Mouse (Mus musculus) hindbrain, embryonic 10.5 days (tissue): ENCODE data around the gene Xpo4. TPM values are rescaled to one million over a fixed set of nuclear protein-coding genes. Genes with fewer than 3 reads are reported as not detected.
A peak's percentile ranks its signal among the peaks of the same experiment; 100 is the strongest.

Experiments
- DNase-seq: peaks from one replicate; pipeline ENCODE4 v3.0.0-alpha.2; 2017; ENCODE audit warnings: low spot score
- H3K27ac ChIP-seq: fragments of 300-500 bp; sonication (generic); 2 replicates; pipeline ENCODE4 v1.5.1; 2016; ENCODE audit warnings: mild to moderate bottlenecking, moderate library complexity
- H3K27me3 ChIP-seq: fragments of 300-500 bp; sonication (generic); 2 replicates; pipeline ENCODE4 v1.6.1; 2016; ENCODE audit warnings: mild to moderate bottlenecking; ENCODE audit not compliant: poor library complexity, insufficient read depth, severe bottlenecking
- H3K36me3 ChIP-seq: fragments of 300-500 bp; sonication (generic); 2 replicates; pipeline ENCODE4 v1.6.1; 2016; ENCODE audit warnings: mild to moderate bottlenecking, moderate library complexity
- H3K4me1 ChIP-seq: fragments of 300-500 bp; sonication (generic); replicated peaks from 2 replicates; pipeline ENCODE4 v1.6.1; 2016; ENCODE audit warnings: mild to moderate bottlenecking
- H3K4me3 ChIP-seq: fragments of 300-500 bp; sonication (generic); 2 replicates; pipeline ENCODE4 v1.5.1; 2016; ENCODE audit warnings: mild to moderate bottlenecking, moderate library complexity
- H3K9me3 ChIP-seq: fragments of 300-500 bp; sonication (generic); 2 replicates; pipeline ENCODE4 v1.6.1; 2016; ENCODE audit warnings: mild to moderate bottlenecking, moderate library complexity
- WGBS: fragments of 180-500 bp; shearing (Covaris S2); methylation state at CpG from one replicate; pipeline ENCODE4 v1.1.7; 2016; 5-methylcytosine and 5-hydroxymethylcytosine counted together
- polyA plus RNA-seq: library from polyadenylated mRNA; unstranded; fragments of >200 nt; fragmentation: Nextera tagmentation; extraction: Ambion mirVana; gene quantifications from 2 replicates; pipeline ENCODE4 v1.2.1, GENCODE M21; 2016

The Xpo4 gene
- polyA plus RNA-seq, 1 experiment from 2014 or later, result 23.1 TPM

- no peak for DNase-seq
- Histone ChIP-seq H3K27ac (no peak overlapping the region), H3K36me3 (peaks cover 38% of the 10 kb centered on the region)
These were observed 90.2 kb downstream of the Xpo4 start for GRCm38 (mm10) chr14:57574792-57575587.

GRCm38 (mm10) chr14:57571155-57572133 is 93.8 kb downstream of the Xpo4 start, which contains the start of gene Eef1akmt1:
TSS of gene Eef1akmt1 (minus strand) at chr14:57571612.
- peak; percentile 96 for DNase-seq
- 11% methylated on average over 35 of the region's 35 CpGs for WGBS
- Histone ChIP-seq H3K4me1 (peaks cover 6% of the 10 kb centered on the region; the same call in 1 of the 2 replicates), H3K27ac (peak within 1 kb of the TSS; percentile 90), H3K9me3 (0 out of 2 replicates have a peak, but pooled peaks cover 3% of the 10 kb centered on the region), H3K4me3 (peak within 1 kb of the TSS; percentile 71), H3K27me3 (no peaks in the 10 kb centered on the region), H3K36me3 (peaks cover 12% of the 10 kb centered on the region)

More at GRCm38 (mm10) chr14:57574792-57575587, 90.2 kb downstream of the Xpo4 start:
- Histone ChIP-seq H3K4me1 (peaks cover 6% of the 10 kb centered on the region; the same call in 1 of the 2 replicates), H3K27me3 (no peaks in the 10 kb centered on the region), H3K4me3 (no peak overlapping the region), H3K9me3 (0 out of 2 replicates have a peak, but pooled peaks cover 3% of the 10 kb centered on the region)
- WGBS, result 91% methylated on average over 6 of the region's 6 CpGs

- WGBS, result 93% methylated on average over 6 of the region's 6 CpGs
- no peak for DNase-seq
These were observed 99.6 kb downstream of the Xpo4 start for GRCm38 (mm10) chr14:57565626-57566025.

GRCm38 (mm10) chr14:57556922-57557321 is 108.3 kb downstream of the Xpo4 start:
- no peak for DNase-seq
- H3K4me1 ChIP-seq, result no peaks in the 10 kb centered on the region
- no peak overlapping the region for H3K4me3 ChIP-seq
- H3K27me3 ChIP-seq, result no peaks in the 10 kb centered on the region
- H3K27ac ChIP-seq, result no peak overlapping the region
- no peaks in the 10 kb centered on the region for H3K9me3 ChIP-seq
- 96% methylated on average over 1 of the region's 1 CpGs for WGBS
- H3K36me3 ChIP-seq, result peaks cover 22% of the 10 kb centered on the region

More at GRCm38 (mm10) chr14:57565626-57566025, 99.6 kb downstream of the Xpo4 start:
- no peaks in the 10 kb centered on the region for H3K27me3 ChIP-seq
- peaks cover 17% of the 10 kb centered on the region for H3K36me3 ChIP-seq
- no peak overlapping the region for H3K4me3 ChIP-seq
- H3K27ac ChIP-seq, result no peak overlapping the region
- no peaks in the 10 kb centered on the region for H3K9me3 ChIP-seq
- H3K4me1 ChIP-seq, result peaks cover 2% of the 10 kb centered on the region; the same call in 1 of the 2 replicates

- H3K9me3 ChIP-seq, result no peaks in the 10 kb centered on the region
- 79% methylated on average over 7 of the region's 7 CpGs for WGBS
- no peak overlapping the region for H3K4me3 ChIP-seq
- no peak overlapping the region for H3K27ac ChIP-seq
- peaks cover 21% of the 10 kb centered on the region; the same call in 1 of the 2 replicates for H3K36me3 ChIP-seq
- no peaks in the 10 kb centered on the region for H3K4me1 ChIP-seq
- no peaks in the 10 kb centered on the region for H3K27me3 ChIP-seq
- no peak for DNase-seq
These were observed 109.7 kb downstream of the Xpo4 start for GRCm38 (mm10) chr14:57555471-57556070.

- Histone ChIP-seq H3K27me3 (no peaks in the 10 kb centered on the region), H3K36me3 (peaks cover 29% of the 10 kb centered on the region)
- WGBS, result 93% methylated on average over 5 of the region's 5 CpGs
These were observed 110.8 kb downstream of the Xpo4 start for GRCm38 (mm10) chr14:57554434-57554833.

GRCm38 (mm10) chr14:57552945-57553344 is 112.3 kb downstream of the Xpo4 start:
- no peaks in the 10 kb centered on the region for H3K27me3 ChIP-seq
- H3K4me3 ChIP-seq, result no peak overlapping the region
- H3K9me3 ChIP-seq, result no peaks in the 10 kb centered on the region
- H3K4me1 ChIP-seq, result no peaks in the 10 kb centered on the region
- H3K36me3 ChIP-seq, result peaks cover 44% of the 10 kb centered on the region
- DNase-seq, result no peak
- H3K27ac ChIP-seq, result no peak overlapping the region

More at GRCm38 (mm10) chr14:57554434-57554833, 110.8 kb downstream of the Xpo4 start:
- DNase-seq, result no peak
- no peaks in the 10 kb centered on the region for H3K4me1 ChIP-seq
- no peak overlapping the region for H3K4me3 ChIP-seq
- H3K9me3 ChIP-seq, result no peaks in the 10 kb centered on the region
- no peak overlapping the region for H3K27ac ChIP-seq

GRCm38 (mm10) chr14:57547062-57547461 is 118.2 kb downstream of the Xpo4 start:
- H3K4me3 ChIP-seq, result no peak overlapping the region
- peaks cover 34% of the 10 kb centered on the region for H3K36me3 ChIP-seq
- 0 out of 2 replicates have a peak, but pooled peaks cover 4% of the 10 kb centered on the region for H3K9me3 ChIP-seq
- peaks cover 5% of the 10 kb centered on the region for H3K27me3 ChIP-seq
- DNase-seq, result no peak
- peaks cover 11% of the 10 kb centered on the region for H3K4me1 ChIP-seq
- H3K27ac ChIP-seq, result no peak overlapping the region
- 86% methylated on average over 5 of the region's 5 CpGs for WGBS

- DNase-seq, result no peak
- 33% methylated on average over 13 of the region's 13 CpGs for WGBS
These were observed 118.6 kb downstream of the Xpo4 start for GRCm38 (mm10) chr14:57546557-57547021.

GRCm38 (mm10) chr14:57546131-57546530 is 119.1 kb downstream of the Xpo4 start:
- Histone ChIP-seq H3K36me3 (peaks cover 34% of the 10 kb centered on the region), H3K27me3 (peaks cover 15% of the 10 kb centered on the region), H3K27ac (no peak overlapping the region), H3K4me3 (no peak overlapping the region), H3K9me3 (0 out of 2 replicates have a peak, but pooled peaks cover 5% of the 10 kb centered on the region), H3K4me1 (peaks cover 12% of the 10 kb centered on the region)
- WGBS, result 90% methylated on average over 8 of the region's 8 CpGs
- DNase-seq, result no peak

More at GRCm38 (mm10) chr14:57546557-57547021, 118.6 kb downstream of the Xpo4 start:
- Histone ChIP-seq H3K4me1 (peaks cover 12% of the 10 kb centered on the region), H3K27ac (peak overlapping the region; percentile 16; the same call in 1 of the 2 replicates), H3K36me3 (peaks cover 34% of the 10 kb centered on the region), H3K27me3 (peaks cover 10% of the 10 kb centered on the region), H3K9me3 (0 out of 2 replicates have a peak, but pooled peaks cover 5% of the 10 kb centered on the region), H3K4me3 (no peak overlapping the region)

GRCm38 (mm10) chr14:57545526-57545925 is 119.7 kb downstream of the Xpo4 start:
- Histone ChIP-seq H3K27me3 (peaks cover 21% of the 10 kb centered on the region), H3K36me3 (peaks cover 34% of the 10 kb centered on the region), H3K4me3 (no peak overlapping the region), H3K4me1 (peaks cover 12% of the 10 kb centered on the region), H3K9me3 (0 out of 2 replicates have a peak, but pooled peaks cover 5% of the 10 kb centered on the region), H3K27ac (no peak overlapping the region)
- no peak for DNase-seq
- 86% methylated on average over 17 of the region's 17 CpGs for WGBS
